Mouse (Mus musculus): ENCODE results near the gene Higd1c.

DNA sequence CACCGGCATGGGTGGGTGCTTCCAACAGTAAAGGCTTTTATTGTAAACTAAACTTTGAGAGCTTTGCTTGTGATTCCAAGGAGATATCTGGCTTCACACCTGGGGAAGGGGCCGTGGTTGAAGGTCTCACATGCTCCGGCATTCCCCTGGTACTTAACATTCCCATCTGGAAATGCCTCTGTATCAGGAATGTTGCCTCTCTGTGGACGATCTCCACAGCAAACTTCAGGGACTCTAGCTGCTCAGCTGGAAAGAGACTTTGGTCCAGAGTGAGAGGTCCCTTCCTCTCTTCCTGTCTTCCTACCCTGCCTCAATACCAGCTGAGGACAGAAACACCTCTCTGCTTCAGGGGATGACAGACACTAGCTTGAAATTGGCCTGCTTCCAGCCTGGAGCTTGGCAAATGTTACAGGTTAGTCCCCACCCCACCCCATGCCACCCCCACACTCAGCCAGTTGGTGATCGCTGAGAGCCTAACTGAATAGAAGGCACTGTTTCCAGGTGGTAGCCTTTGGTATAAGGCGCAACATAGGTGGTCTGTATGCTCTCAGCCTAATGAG, 12.8 kb upstream of the Higd1c start:
- TF ChIP-seq POLR2A (IDR thresholded peaks at IDR 0.05; ENCODE audit: low read depth, low read length) (no peak), CTCF (conservative IDR thresholded peaks at IDR 0.05; ENCODE audit: insufficient read depth, insufficient read length, low read depth, low read length) (no peak)

Measured in kidney, adult 2 months (tissue).